Mouse (Mus musculus) spleen, adult 12 weeks (tissue): ENCODE data around the gene AI481877.

Source experiments
- DNase-seq: peaks from one replicate; pipeline ENCODE4 v3.0.0; 2022; ENCODE audit warnings: low spot score

The AI481877 gene

GRCm38 (mm10) chr4:59034325-59034917, 104.4 kb downstream of the AI481877 start:
- DNase-seq, result no peak

- DNase-seq, result no peak
These were observed 121.9 kb downstream of the AI481877 start for GRCm38 (mm10) chr4:59016922-59017321.

GRCm38 (mm10) chr4:59015181-59015580, 123.6 kb downstream of the AI481877 start:
- no peak for DNase-seq

GRCm38 (mm10) chr4:59011446-59011845, 127.3 kb downstream of the AI481877 start:
- no peak for DNase-seq

- DNase-seq, result no peak
These were observed 129.1 kb downstream of the AI481877 start for GRCm38 (mm10) chr4:59009696-59010095.

GRCm38 (mm10) chr4:59009186-59009585, 129.6 kb downstream of the AI481877 start:
- DNase-seq, result no peak

GRCm38 (mm10) chr4:59007974-59008373, 130.8 kb downstream of the AI481877 start:
- DNase-seq, result no peak

- no peak for DNase-seq
These were observed 131.8 kb downstream of the AI481877 start for GRCm38 (mm10) chr4:59007016-59007415.

GRCm38 (mm10) chr4:59006211-59006610, 132.6 kb downstream of the AI481877 start:
- no peak for DNase-seq

GRCm38 (mm10) chr4:59003806-59004200, 135.0 kb downstream of the AI481877 start:
- DNase-seq, result no peak

- peak; percentile 87 for DNase-seq
These were observed 135.6 kb downstream of the AI481877 start, which contains the start of gene Gm20503 for GRCm38 (mm10) chr4:59002948-59003805. TSS of gene Gm20503 (plus strand) at chr4:59003210.

GRCm38 (mm10) chr4:59000614-59001013, 138.2 kb downstream of the AI481877 start:
- DNase-seq, result peak; percentile 24

GRCm38 (mm10) chr4:58999686-59000085, 139.1 kb downstream of the AI481877 start:
- DNase-seq, result peak; percentile 49

- DNase-seq, result no peak
These were observed 140.1 kb downstream of the AI481877 start for GRCm38 (mm10) chr4:58998688-58999087.

GRCm38 (mm10) chr4:58997081-58997480, 141.7 kb downstream of the AI481877 start:
- DNase-seq, result no peak

- DNase-seq, result no peak
These were observed 143.5 kb downstream of the AI481877 start for GRCm38 (mm10) chr4:58995251-58995693.

GRCm38 (mm10) chr4:58994762-58995161, 144.0 kb downstream of the AI481877 start, which contains the start of gene Dnajc25:
TSS of gene Dnajc25 (plus strand) at chr4:58995062.
- no peak for DNase-seq
